Mouse (Mus musculus) splenic B cell, adult 2 months (primary cell): ENCODE results near the gene Kctd21.
A peak's percentile ranks its signal among the peaks of the same experiment; 100 is the strongest.

Source experiments
- DNase-seq: peaks from one replicate; pipeline ENCODE4 v3.0.0-alpha.2; 2011; ENCODE audit warnings: low read depth, low spot score
- H3K27me3 ChIP-seq: 2 replicates; pipeline ENCODE4 v1.6.1; 2012; ENCODE audit warnings: mild to moderate bottlenecking, low read length, moderate library complexity, mixed read lengths; ENCODE audit not compliant: control insufficient read depth, poor library complexity, insufficient read depth, severe bottlenecking
- H3K36me3 ChIP-seq: 2 replicates; pipeline ENCODE4 v1.6.1; 2012; ENCODE audit warnings: mild to moderate bottlenecking, low read length, moderate library complexity, mixed read lengths; ENCODE audit not compliant: control insufficient read depth, poor library complexity, insufficient read depth, severe bottlenecking

The Kctd21 gene

DNA sequence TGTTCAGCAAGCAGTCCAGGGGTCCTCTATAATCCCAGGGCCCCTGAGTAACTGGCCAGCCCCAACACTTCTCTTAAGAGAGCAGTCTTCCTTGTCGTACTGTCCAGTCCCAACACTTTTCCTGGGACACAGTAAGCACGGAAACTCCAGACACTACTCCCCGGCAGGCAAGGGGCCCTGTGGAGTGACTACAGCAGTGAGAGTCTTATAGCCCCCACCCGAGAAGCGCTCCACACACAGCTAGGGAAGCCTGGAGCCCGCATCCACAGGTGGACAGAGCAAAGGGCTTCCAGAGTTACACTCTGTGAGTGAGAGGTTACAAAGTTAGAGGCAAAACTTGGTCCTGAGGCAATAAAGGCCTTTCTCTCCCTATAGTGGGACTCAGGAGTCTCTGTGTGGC lies 17.3 kb downstream of the Kctd21 start:
- no peaks in the 10 kb centered on the region for H3K36me3 ChIP-seq
- H3K27me3 ChIP-seq, result no peaks in the 10 kb centered on the region
- no peak for DNase-seq

DNA sequence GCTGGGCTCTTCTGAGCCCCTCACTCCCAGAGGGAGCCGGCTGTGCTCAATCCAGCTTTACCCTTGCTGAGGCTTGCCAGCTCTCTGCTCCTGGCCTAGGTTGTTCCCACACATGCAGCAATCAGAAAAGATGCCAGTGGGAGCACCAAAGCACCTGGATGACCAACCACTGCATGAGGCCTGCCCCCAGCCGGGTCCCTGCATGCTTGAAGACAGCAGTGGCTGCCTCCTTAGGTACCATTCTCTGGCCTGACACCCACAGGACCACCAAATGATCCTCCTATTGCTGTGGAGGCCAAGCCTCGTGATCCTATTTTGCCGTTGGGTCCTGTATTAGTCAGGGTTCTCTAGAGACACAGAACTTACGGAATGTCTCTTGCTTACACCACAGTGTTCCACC lies 18.8 kb downstream of the Kctd21 start:
- no peaks in the 10 kb centered on the region for H3K27me3 ChIP-seq
- no peak for DNase-seq

DNA sequence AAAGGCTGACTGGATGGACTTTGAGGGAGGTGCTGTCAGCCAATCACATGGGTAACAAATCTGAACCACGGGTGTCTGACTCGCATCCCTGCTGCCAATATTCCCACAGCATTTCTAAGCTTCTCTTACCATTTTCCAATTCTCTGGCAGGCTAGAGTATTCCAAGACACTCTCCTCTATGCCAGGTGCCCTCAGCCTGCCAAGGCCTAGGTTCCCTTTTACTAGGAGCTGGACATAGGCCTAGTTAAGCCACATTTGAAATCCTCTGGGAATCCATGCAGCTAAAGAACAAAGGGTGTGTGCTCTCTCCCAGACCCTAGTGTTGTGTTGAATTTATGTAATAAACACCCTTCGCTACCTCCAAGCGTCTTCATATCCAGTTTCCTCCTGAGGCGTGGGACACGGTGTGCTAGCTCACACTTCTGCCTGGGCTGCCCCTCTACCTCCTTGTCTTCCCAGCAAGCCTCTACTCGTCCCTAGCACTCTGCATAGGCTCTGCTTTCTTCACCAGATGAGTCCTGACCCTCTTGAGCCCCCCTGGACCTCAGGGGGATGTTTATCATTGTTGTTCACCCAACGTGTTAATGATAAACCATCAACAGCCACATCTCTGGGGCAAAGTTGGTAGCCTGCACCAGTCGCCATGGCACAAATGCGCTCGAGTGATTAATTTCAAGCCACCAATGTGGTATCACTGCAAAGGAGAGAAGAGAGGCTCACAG lies 19.8 kb downstream of the Kctd21 start:
- Histone ChIP-seq H3K36me3 (no peaks in the 10 kb centered on the region), H3K27me3 (no peaks in the 10 kb centered on the region)
- DNase-seq, result no peak

More for the DNA sequence above, 18.8 kb downstream of the Kctd21 start:
- H3K36me3 ChIP-seq, result no peaks in the 10 kb centered on the region

DNA sequence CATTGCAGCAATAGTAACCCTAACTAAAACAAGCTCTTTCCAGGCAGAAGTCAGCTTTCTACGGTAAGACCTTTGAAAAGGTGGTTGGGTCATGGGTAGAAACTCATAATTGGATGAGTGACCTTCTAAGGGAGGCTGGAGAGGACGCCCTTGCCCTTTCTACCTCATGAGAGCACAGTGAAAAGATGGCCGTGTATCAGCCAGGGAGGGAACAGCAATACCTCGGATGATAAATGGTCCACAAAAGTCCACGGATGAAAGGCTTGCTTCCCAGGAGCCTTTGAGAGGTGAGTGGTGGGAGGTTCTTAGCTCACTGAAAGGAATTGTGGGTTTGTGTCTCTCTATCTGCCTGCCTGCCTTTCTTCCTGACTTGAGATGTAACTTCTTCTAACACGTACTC lies 21.2 kb downstream of the Kctd21 start:
- no peak for DNase-seq
- no peaks in the 10 kb centered on the region for H3K27me3 ChIP-seq

DNA sequence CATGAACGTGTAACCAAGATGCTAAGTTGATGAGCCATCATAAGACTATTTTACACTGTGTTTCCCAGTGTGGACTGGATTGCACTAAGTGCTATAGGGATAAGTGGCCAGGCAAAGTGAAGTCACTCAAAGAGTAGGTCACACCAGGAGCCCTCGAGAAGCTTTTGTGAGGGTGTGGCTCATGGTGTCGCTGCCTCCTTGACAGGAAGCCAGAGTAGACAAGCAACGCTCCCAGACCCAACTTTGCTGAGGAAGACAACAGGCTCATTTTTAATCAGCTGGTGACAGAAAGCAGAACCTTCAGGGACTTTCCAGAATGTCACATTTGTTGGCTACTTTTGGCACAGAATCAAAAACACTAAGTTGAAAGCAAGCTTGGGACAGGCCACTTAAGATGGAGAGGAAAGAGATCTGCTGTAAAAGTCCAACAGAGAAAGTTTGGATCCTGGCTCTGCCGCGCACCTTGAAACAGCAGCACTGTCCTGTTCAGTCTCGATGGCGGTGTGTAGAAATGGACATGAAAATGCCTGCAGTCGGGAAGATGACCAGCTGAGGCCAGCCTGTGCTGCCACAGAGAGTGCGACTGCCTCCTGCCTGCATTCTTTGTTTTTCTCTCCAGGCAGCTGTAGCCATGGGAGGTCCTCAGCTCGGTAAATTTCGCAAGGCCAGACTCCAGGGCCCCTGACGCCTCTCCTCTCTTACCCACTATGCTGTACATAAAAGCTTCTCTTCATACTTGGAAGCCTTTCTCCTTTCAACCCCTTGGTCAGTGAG lies 23.1 kb downstream of the Kctd21 start:
- Histone ChIP-seq H3K36me3 (no peaks in the 10 kb centered on the region), H3K27me3 (no peaks in the 10 kb centered on the region)
- peak; percentile 70 for DNase-seq

More for the DNA sequence above, 21.2 kb downstream of the Kctd21 start:
- H3K36me3 ChIP-seq, result no peaks in the 10 kb centered on the region

DNA sequence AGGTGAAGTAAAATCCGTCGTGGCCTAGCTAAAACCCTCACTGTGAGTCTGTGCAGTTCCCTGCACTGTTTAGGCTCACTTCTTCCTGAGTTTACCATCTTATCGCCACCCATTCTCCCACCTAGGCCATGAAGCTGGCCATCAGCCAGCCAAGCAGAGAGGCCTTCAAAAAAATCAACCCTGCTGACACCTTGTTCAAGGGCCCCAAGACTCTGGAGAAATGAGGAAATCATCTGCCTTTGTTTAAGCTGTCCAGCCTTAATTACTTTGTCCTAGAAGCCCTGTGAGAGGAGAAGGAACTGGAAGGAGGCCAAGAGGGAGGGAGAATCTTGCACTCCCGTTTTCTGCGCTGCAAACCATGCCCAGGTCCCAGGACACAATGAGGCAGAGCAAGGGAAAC lies 24.1 kb downstream of the Kctd21 start:
- Histone ChIP-seq H3K36me3 (no peaks in the 10 kb centered on the region), H3K27me3 (no peaks in the 10 kb centered on the region)
- no peak for DNase-seq

DNA sequence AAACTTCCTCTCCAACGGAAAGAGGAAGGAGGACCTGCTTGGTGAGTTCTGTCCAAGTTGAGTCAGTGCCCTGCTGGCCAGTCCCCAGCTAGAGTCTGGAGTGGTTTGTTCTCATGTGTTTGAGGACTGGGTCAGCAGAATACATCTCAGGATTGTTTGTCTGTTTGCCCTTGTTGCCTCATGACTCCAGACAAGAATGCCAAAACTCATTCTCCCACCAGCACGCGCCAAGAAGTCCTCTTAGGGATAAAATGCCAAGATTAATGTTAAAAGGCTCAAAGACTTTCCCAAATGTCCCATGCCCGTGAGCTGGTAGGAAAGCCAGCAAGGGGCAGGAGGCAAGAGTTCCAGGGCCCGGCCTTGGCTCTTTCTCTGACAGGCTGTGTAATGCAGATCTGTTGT lies 24.7 kb downstream of the Kctd21 start:
- no peak for DNase-seq
- H3K27me3 ChIP-seq, result no peaks in the 10 kb centered on the region
- H3K36me3 ChIP-seq, result no peaks in the 10 kb centered on the region

DNA sequence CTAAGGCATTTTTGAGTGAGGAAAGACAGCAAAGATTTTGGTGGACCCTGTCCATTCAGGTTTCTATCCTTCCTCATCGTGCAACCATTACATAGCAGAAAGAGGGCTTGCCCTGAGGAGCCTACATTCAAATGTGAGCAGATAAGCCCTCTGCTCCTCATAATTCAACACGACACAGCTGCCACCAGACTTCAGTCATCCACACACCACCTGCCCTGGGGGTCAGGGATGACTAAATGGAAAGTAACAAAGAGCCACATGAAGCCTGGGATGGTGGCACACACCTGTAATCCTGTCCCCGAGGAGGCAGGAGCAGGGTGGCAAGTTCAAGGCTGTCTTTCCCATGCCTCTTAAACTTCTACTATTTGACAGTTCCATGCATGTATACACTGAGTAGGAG lies 25.7 kb downstream of the Kctd21 start:
- no peak for DNase-seq
- H3K27me3 ChIP-seq, result no peaks in the 10 kb centered on the region
- no peaks in the 10 kb centered on the region for H3K36me3 ChIP-seq

DNA sequence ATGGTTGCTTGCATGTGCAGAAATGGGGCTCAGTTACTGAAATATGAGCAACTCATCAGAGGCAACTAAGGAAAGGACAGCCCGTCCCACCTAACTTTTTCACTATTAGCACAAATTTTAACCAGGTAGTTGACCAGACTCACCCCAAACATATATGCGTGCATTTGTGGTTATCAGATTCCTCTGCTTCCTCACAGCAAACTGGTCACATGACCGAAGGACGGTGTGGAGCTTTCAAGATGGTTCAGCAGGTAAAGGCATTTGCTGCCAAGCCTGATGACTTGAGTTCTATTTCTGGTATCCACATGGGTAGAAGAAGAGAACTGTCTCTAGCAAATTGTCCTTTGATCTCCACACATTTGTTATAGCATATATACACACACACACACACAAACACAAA lies 26.2 kb downstream of the Kctd21 start:
- Histone ChIP-seq H3K36me3 (no peaks in the 10 kb centered on the region), H3K27me3 (no peaks in the 10 kb centered on the region)
- no peak for DNase-seq

DNA sequence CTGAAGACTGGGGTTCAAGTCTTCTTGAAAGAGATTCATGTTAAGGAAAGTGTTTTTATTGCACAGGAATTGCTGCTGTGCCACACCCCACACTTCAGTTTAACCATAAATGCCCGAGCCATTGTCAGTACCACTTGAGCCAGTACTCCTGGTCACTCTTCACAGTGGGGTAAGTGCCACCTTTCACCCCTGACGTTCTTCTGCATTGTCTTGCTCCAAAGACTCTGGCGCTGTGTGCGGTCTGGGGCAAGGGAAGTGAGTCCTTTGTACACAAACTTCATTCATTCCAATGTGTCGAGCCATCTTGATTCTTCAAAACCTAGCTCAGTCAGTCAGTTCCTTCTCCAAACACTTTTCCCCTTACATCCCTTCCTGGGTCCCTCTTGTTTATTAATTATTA lies 28.0 kb downstream of the Kctd21 start:
- DNase-seq, result no peak
- Histone ChIP-seq H3K27me3 (no peaks in the 10 kb centered on the region; the same call in 1 of the 2 replicates), H3K36me3 (no peaks in the 10 kb centered on the region)

DNA sequence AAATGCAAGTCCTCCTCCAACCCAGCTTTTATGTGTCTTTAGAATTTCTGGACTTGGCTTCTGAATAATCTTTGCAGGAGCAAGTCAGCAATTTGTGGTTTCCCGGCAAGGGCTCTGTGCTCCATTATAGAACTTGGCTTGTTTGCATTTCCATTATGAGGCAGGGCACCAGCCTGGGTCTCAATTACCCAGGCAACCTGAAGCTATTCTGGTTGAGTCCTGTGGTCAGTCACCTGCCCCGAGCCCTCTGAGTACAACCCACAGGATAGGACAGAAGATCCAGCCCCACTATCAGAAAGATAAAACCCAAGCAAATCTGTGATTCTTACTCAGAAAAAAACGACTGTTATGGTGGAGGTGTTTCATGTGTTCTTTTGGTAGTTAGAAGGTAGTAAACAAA lies 28.8 kb downstream of the Kctd21 start:
- no peaks in the 10 kb centered on the region; the same call in 1 of the 2 replicates for H3K27me3 ChIP-seq
- DNase-seq, result no peak

DNA sequence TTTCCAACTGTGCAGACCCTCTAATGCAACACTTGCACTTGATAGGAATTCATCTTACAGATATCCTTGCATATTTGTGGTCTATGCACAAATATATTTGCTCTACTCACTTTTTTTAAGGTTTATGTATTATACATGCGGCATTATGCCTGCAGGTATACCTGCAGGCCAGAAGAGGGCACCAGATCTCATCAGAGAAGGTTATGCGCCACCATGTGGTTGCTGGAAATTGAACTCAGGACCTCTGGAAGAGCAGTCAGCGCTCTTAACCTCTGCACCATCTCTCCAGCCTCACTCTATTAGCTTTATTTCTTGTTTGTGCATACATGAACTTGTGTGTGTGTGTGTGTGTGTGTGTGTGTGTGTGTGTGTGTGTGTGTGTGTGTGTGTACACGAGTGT lies 29.3 kb downstream of the Kctd21 start:
- no peaks in the 10 kb centered on the region for H3K36me3 ChIP-seq
- no peaks in the 10 kb centered on the region; the same call in 1 of the 2 replicates for H3K27me3 ChIP-seq
- DNase-seq, result peak; percentile 75

More for the DNA sequence above, 28.8 kb downstream of the Kctd21 start:
- H3K36me3 ChIP-seq, result no peaks in the 10 kb centered on the region

DNA sequence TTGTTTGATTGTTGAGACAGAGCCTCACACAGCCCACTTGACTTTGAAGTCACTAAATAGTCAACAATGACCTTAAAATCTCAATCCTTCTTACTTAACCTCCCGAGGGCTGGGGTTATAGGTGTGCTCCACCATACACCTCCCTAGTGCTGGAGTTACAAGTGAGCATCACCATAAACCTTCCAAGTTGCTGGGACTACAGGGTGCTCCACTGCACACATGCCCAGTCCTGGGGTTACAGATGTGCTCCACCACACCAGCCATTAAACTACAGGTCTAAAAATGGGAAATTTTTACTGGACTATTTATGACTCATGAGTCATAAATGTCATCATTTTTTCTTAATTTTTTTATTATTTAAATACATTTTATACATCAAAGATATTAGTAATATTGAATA lies 33.8 kb downstream of the Kctd21 start:
- H3K36me3 ChIP-seq, result no peaks in the 10 kb centered on the region
- no peak for DNase-seq
- no peaks in the 10 kb centered on the region; the same call in 1 of the 2 replicates for H3K27me3 ChIP-seq

DNA sequence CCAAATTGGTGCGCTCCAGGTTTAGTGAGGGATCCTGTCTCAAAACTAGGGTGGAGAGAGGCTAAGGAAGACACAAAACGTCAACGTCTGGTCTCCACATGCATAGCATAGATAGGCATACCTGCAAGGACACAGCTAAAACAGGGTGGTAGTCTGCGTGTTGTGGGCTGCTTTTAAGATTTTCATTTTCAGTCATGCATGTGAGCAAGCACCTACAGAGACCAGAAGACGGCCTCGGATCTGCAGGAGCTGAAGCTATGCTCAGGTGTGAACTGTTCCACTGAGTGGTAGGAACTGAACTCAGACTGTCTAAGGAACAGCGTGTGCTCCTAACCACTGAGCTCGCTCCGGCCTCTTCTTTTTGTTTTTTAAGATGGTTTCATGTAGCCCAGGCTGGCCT lies 43.0 kb downstream of the Kctd21 start:
- DNase-seq, result no peak
- H3K27me3 ChIP-seq, result no peaks in the 10 kb centered on the region
- peaks cover 2% of the 10 kb centered on the region for H3K36me3 ChIP-seq

DNA sequence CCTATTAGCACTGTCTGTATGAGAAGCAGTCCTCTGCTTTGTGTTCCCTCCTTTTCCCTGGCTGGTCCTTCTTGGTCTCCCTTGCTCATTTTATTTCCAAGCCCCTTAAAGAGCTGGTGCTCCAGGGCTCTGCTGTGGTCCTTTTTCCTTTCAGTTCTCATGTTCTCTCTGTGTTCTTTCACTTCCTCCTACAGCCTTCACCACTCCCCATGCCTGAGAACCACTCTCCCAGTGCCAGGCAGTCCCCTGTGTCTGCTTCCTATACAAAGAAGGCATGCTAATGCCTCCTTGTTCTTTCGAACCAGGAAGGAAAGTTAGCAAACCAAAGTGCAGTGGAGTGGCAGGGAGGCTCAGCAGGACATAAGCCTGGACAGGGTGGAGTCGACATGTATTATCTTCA lies 43.8 kb downstream of the Kctd21 start:
- Histone ChIP-seq H3K27me3 (no peaks in the 10 kb centered on the region), H3K36me3 (peaks cover 2% of the 10 kb centered on the region)
- peak; percentile 38 for DNase-seq
